Mouse (Mus musculus) cortical plate, adult 2 months (tissue): ENCODE measurements around the gene Tigd3. TPM values are rescaled to one million over a fixed set of nuclear protein-coding genes. Genes with fewer than 3 reads are reported as not detected.

ENCODE experiments used
- H3K27ac ChIP-seq: fragments of 200-500 bp; 2 replicates; pipeline ENCODE4 v1.5.1; 2012; ENCODE audit warnings: low read length, control low read depth, inconsistent platforms; ENCODE audit not compliant: insufficient read depth
- H3K4me1 ChIP-seq: fragments of 200-500 bp; 2 replicates; pipeline ENCODE4 v1.6.1; 2011; ENCODE audit warnings: low read length; ENCODE audit not compliant: control insufficient read depth, insufficient read depth
- H3K4me3 ChIP-seq: fragments of 200-500 bp; 2 replicates; pipeline ENCODE4 v1.5.1; 2011; ENCODE audit warnings: mild to moderate bottlenecking, low read length, control low read depth; ENCODE audit not compliant: insufficient read depth
- CTCF ChIP-seq: fragments of 200-500 bp; IDR thresholded peaks from 2 replicates; pipeline ENCODE4 v1.5.1; 2011; ENCODE audit warnings: mild to moderate bottlenecking, control low read depth, low read length; ENCODE audit not compliant: insufficient read depth; ENCODE audit errors: extremely low read depth
- POLR2A ChIP-seq: fragments of 200-500 bp; IDR thresholded peaks from 2 replicates; pipeline ENCODE4 v1.6.1; 2011; ENCODE audit warnings: mild to moderate bottlenecking, low read length, control low read depth; ENCODE audit not compliant: insufficient read depth; ENCODE audit errors: extremely low read depth
- polyA plus RNA-seq: library from polyadenylated mRNA; depleted of rRNA; stranded (reverse); fragments of >200 nt; gene quantifications from 2 replicates; pipeline ENCODE4 v1.2.3, GENCODE M21; 2012

Tigd3 gene
- polyA plus RNA-seq, 1 experiment = 4.0 TPM

- Histone ChIP-seq H3K27ac (peak overlapping the region; percentile 96), H3K4me1 (peaks cover 14% of the 10 kb centered on the region), H3K4me3 (no peak overlapping the region)
- TF ChIP-seq CTCF (no peak), POLR2A (no peak)
Measured at GRCm38 (mm10) chr19:5848032-5848825, 45.7 kb downstream of the Tigd3 start.

- Histone ChIP-seq H3K4me1 (peaks cover 14% of the 10 kb centered on the region), H3K4me3 (no peak overlapping the region), H3K27ac (peak overlapping the region; percentile 96)
- TF ChIP-seq CTCF (no peak), POLR2A (no peak)
Measured at GRCm38 (mm10) chr19:5847306-5847796, 46.6 kb downstream of the Tigd3 start.

DNA sequence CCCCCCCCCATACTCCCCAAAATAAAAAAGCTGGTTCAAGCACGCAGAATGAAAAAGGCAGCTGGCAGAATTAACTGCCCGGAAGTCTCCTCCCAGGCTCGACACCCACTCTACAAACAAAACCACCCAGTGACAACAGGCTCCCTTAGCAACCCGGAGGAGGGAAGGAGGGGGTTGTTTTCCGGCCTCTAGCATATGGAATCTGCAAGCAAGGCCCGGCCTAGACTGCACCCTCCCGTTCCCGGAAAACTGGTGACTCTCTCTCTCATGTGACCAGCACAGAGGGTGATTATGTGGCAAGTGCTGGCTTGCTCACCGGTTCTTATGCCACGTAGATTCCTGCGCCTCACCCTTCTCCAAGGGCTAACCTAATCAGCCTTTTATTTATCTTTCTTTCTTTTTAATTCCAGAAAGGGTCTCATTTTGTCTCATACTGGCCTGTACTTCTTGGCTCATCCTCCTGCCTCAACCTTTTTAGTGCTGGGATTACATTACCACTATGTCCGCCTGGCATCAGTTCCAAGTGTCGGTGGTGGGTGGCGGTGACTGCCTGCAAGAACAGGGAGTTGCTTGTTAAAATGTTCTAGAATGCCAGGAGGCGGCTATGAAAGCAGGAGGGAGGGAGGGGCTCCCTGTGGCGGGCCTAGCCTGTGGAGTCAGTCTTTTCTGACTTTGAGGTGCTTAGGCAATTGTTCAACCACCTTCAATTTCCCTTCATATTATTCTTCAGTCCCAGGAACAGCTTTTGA, 47.2 kb downstream of the Tigd3 start:
- TF ChIP-seq POLR2A (peak; percentile 50), CTCF (no peak)
- H3K4me3 ChIP-seq = peak overlapping the region; percentile 28
- peak overlapping the region; percentile 96 for H3K27ac ChIP-seq
- peaks cover 16% of the 10 kb centered on the region for H3K4me1 ChIP-seq

GRCm38 (mm10) chr19:5846154-5846553, 47.8 kb downstream of the Tigd3 start:
- Histone ChIP-seq H3K4me1 (peaks cover 18% of the 10 kb centered on the region), H3K4me3 (peak overlapping the region; percentile 28), H3K27ac (peak overlapping the region; percentile 98)
- no peak for TF ChIP-seq CTCF
- TF ChIP-seq POLR2A = no peak

DNA sequence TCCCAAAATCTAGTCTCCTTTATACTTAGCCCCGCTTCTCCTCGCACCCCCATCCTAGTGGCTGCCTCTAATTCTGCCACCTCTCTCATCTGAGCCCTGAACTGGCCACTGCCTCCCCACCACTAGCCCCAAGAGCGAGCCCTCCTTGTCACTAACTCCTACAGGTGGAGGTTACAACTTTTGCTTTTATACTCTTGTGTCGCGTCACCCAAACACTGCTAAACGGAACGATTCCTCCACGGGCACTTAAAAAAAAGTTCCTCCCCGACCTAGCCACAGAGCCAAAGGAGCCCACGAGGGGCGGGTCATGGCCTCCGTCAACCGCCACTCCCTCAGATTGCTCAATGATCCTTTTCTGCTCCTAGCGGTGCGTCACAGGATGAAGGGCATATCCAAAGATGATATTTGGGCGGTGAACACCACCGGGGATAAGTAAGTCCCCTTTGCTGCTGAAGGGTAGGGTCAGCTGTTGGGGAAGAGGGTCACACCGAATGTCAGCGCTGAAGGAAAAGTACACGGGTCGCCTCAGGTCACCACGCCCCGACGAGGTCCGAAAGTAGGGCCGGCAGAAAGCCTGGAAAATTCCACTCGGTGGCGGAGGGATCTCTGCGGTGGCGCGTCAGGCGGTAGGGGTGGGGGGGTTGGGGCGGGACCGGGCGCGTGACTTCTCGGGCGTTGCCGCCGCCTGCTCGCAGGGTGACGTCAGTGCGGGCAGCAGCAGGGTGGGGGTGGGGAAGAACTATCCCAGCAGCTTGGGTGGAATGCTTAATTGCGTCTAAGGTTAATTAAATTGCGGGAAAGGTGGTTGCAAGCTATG, 48.4 kb downstream of the Tigd3 start:
- H3K4me1 ChIP-seq = peaks cover 18% of the 10 kb centered on the region
- peak overlapping the region; percentile 98 for H3K27ac ChIP-seq
- peak overlapping the region; percentile 28 for H3K4me3 ChIP-seq
- TF ChIP-seq POLR2A (peak; percentile 91), CTCF (0 out of 2 replicates have a peak, but pooled peaks have one; percentile 6)

DNA sequence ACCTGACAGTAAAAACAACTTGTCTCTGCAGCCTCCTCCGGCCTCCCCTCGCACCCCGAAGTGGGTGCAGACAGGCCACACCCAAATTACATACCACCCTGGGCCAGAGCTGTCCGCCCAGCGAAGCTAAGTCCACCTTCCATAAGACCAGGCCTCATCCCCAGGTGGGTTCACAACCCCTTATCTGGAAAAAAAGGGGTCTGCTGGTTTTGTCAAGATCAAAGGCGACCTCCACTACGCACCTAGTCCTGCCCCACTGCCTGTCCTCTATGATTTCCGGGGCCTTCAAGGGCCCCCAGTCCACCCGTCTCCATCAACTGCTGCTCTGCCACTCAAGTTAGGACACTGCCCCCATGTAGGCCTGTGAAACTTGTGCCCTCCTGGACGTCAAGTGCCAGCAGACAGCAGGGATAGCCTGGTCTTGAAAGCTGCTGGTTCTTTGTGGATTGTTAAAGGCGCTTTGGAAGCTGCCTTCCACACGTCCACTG, 49.1 kb downstream of the Tigd3 start:
- peaks cover 18% of the 10 kb centered on the region for H3K4me1 ChIP-seq
- H3K4me3 ChIP-seq = peak overlapping the region; percentile 28
- H3K27ac ChIP-seq = peak overlapping the region; percentile 97
- TF ChIP-seq POLR2A (no peak), CTCF (no peak)

DNA sequence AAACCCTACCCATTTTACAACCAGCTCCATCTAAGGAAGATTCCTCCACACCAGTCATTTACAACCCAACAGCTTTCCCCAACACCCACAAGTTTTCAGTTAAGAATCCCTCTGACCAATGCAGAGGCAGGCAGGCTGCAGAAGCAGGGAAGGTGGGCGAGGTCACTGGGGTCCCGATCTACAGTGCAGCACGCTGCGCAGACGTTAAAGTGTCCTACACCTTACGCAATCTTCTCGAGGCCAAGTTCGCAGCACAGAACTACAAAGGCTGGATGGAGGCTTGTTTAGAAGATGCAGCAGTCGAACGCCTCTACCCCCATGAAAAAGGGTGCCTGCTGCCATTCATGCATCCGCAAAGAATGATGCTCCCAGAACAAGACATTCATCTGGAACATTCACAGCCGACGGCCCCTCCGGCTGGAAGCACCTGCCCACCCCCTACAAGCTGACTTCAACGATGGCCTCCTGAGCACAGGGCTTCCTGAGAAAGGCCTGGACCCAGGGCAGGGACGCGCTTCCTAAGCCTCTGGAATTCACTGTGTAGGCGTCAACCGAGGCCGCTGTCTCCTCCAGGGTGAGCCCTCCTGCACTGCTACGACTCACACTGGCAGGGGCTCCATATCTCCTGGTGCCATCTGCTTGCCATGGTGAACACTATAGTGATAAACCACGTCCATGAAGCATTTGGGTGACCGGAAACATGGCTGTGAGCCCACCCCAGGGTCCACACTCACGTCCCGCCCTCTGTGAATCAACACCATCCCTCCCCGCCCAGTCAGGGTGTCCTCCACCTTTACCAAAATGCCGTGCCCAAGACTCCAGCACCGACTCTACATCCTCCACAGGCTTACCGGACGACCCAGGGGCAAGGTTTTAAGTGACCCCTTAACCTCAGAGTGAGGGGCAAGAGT, 49.9 kb downstream of the Tigd3 start:
- TF ChIP-seq POLR2A (0 out of 2 replicates have a peak, but pooled peaks have one; percentile 14), CTCF (no peak)
- peaks cover 14% of the 10 kb centered on the region for H3K4me1 ChIP-seq
- peak overlapping the region; percentile 97 for H3K27ac ChIP-seq
- H3K4me3 ChIP-seq = peak overlapping the region; percentile 28
